Mouse (Mus musculus) hindbrain, embryonic 11.5 days (tissue): ENCODE data around the gene Nsun4. TPM values are rescaled to one million over a fixed set of nuclear protein-coding genes. Genes with fewer than 3 reads are reported as not detected.
A peak's percentile ranks its signal among the peaks of the same experiment; 100 is the strongest.

Experiments
- ATAC-seq: fragments of 200-750 bp; cut with Nextera tagmentation; 2 replicates; pipeline ENCODE4 v1.8.0; 2017; ENCODE audit warnings: mild to moderate bottlenecking, moderate TSS enrichment, moderate library complexity; ENCODE audit not compliant: low FRiP score
- DNase-seq: peaks from one replicate; pipeline ENCODE4 v3.0.0-alpha.2; 2015; ENCODE audit warnings: low spot score
- H3K27ac ChIP-seq: fragments of 300-500 bp; sonication (generic); 2 replicates; pipeline ENCODE4 v1.5.1; 2014; ENCODE audit warnings: mild to moderate bottlenecking, low read depth, low read length
- H3K27me3 ChIP-seq: fragments of 300-500 bp; sonication (generic); 2 replicates; pipeline ENCODE4 v1.6.1; 2014; ENCODE audit warnings: mild to moderate bottlenecking, low read length, moderate library complexity, mixed read lengths; ENCODE audit not compliant: control insufficient read depth, insufficient read depth
- H3K36me3 ChIP-seq: fragments of 300-500 bp; sonication (generic); 2 replicates; pipeline ENCODE4 v1.6.1; 2014; ENCODE audit warnings: mild to moderate bottlenecking, low read length, moderate library complexity, mixed read lengths; ENCODE audit not compliant: control insufficient read depth, insufficient read depth
- H3K4me1 ChIP-seq: fragments of 300-500 bp; sonication (generic); replicated peaks from 2 replicates; pipeline ENCODE4 v1.6.1; 2014; ENCODE audit warnings: low read length, mixed read lengths; ENCODE audit not compliant: control insufficient read depth, insufficient read depth
- H3K4me2 ChIP-seq: fragments of 300-500 bp; sonication (generic); replicated peaks from 2 replicates; pipeline ENCODE4 v1.6.1; 2014; ENCODE audit warnings: mild to moderate bottlenecking, low read depth, low read length
- H3K4me3 ChIP-seq: fragments of 300-500 bp; sonication (generic); 2 replicates; pipeline ENCODE4 v1.5.1; 2014; ENCODE audit warnings: low read depth, low read length
- H3K9ac ChIP-seq: fragments of 300-500 bp; sonication (generic); 2 replicates; pipeline ENCODE4 v1.6.1; 2014; ENCODE audit warnings: low read depth, low read length
- H3K9me3 ChIP-seq: fragments of 300-500 bp; sonication (generic); 2 replicates; pipeline ENCODE4 v1.6.1; 2016; ENCODE audit warnings: low read length; ENCODE audit not compliant: control insufficient read depth
- WGBS: fragments of 180-500 bp; shearing (Covaris S2); extraction: QIAGEN DNeasy Blood & Tissue Kit; methylation state at CpG from one replicate; pipeline ENCODE4 v1.1.7; 2014; 5-methylcytosine and 5-hydroxymethylcytosine counted together
- polyA plus RNA-seq: library from polyadenylated mRNA; unstranded; fragments of >200 nt; fragmentation: Nextera tagmentation; extraction: Ambion mirVana; gene quantifications from 2 replicates; pipeline ENCODE4 v1.2.1, GENCODE M21; 2014

Gene Nsun4
- polyA plus RNA-seq, 1 experiment from 2014 or later: 19.3 TPM

DNA sequence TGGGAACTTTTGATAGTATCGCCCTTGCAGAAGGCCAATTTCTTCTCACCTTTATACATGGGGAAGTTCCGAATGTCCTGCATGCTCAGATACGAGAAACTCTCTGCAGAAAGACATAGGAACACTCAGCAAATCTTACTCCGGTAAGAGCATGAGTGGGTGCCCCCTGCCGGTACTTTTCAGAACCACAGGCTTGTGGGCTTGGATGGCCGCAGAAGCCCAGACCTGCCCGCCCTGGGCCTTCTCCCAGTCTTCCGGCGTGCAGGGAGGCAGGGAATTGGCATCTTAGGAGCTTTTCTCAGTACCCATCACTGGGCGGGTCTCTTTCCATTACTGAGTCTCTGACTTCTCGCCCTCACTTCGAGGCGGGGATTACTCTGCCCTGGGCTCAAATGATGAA, 69.6 kb downstream of the Nsun4 start:
- peaks cover 2% of the 10 kb centered on the region; the same call in 1 of the 2 replicates for H3K4me1 ChIP-seq

More for the DNA sequence above, 69.6 kb downstream of the Nsun4 start:
- WGBS: 4% methylated on average over 13 of the region's 13 CpGs
- Histone ChIP-seq H3K27ac (no peak overlapping the region), H3K9ac (no peak overlapping the region), H3K4me3 (no peak overlapping the region), H3K4me2 (no peak overlapping the region), H3K36me3 (no peaks in the 10 kb centered on the region), H3K9me3 (no peaks in the 10 kb centered on the region), H3K27me3 (peaks cover 22% of the 10 kb centered on the region)
- DNase-seq (peak; percentile 96), ATAC-seq (peak; percentile 67; the same call in 1 of the 2 replicates)

Other genes with a start within 250 kb of the Nsun4 start
- 3.3 and 4.6 TPM in 2 replicates for gene Mob3c, start 225.8 kb downstream of the Nsun4 start, polyA plus RNA-seq
- gene Mknk1, start 214.7 kb downstream of the Nsun4 start, polyA plus RNA-seq: 15.5 and 19.3 TPM in 2 replicates
- not detected in 2 replicates for gene Kncn, start 169.5 kb downstream of the Nsun4 start, polyA plus RNA-seq
- not detected in 2 replicates for gene 6430628N08Rik, start 163.2 kb downstream of the Nsun4 start, polyA plus RNA-seq
- gene Dmbx1, start 114.0 kb downstream of the Nsun4 start, polyA plus RNA-seq: 2.4 and 2.5 TPM in 2 replicates
- gene Faah, start 36.0 kb downstream of the Nsun4 start, polyA plus RNA-seq: 3.9 and 4.1 TPM in 2 replicates
- gene Uqcrh, start 21.2 kb upstream of the Nsun4 start, polyA plus RNA-seq: 413 and 425 TPM in 2 replicates
- gene Lrrc41, start 21.4 kb upstream of the Nsun4 start, polyA plus RNA-seq: 65.5 and 72.3 TPM in 2 replicates
- gene Rad54l, start 69.8 kb upstream of the Nsun4 start, polyA plus RNA-seq: 42.1 and 46.9 TPM in 2 replicates
- gene Pomgnt1, start 70.0 kb upstream of the Nsun4 start, polyA plus RNA-seq: 49.0 and 52.3 TPM in 2 replicates
- 1.1 and 1.3 TPM in 2 replicates for gene Lurap1, start 97.5 kb upstream of the Nsun4 start, polyA plus RNA-seq
- gene Tspan1, start 113.7 kb upstream of the Nsun4 start, polyA plus RNA-seq: 0.17 TPM in 1 of 2 replicates, not detected in the other
- not detected in 2 replicates for gene 1700042G07Rik, start 119.5 kb upstream of the Nsun4 start, polyA plus RNA-seq
- gene Gm49337, start 119.5 kb upstream of the Nsun4 start, polyA plus RNA-seq: not detected in 2 replicates
- 75.9 and 103 TPM in 2 replicates for gene Pik3r3, start 167.7 kb upstream of the Nsun4 start, polyA plus RNA-seq